Mouse (Mus musculus): ENCODE data around the gene Cuedc2. TPM values are rescaled to one million over a fixed set of nuclear protein-coding genes. Genes with fewer than 3 reads are reported as not detected.
A peak's percentile ranks its signal among the peaks of the same experiment; 100 is the strongest.

Gene Cuedc2
- polyA plus RNA-seq, 1 experiment from 2014 or later = 80.0 TPM

DNA sequence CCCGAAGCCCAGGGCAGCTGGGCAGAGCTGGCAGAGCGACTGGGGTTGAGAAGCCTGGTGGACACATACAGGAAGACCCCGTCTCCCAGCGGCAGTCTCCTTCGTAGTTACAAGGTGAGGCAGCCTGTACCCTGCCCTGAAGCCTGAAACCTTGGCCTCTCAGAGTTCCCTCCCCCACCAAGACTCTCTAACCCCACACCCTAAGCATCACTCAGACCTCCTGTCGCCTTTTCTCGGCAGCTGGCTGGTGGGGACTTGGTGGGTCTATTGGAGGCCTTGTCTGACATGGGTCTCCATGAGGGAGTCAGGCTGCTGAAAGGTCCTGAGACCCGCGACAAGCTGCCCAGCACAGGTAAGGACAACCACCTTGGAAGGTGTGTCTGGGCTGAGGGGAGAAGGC, 27.2 kb downstream of the Cuedc2 start:
- no peak overlapping the region for H3K4me3 ChIP-seq (ENCODE audit: low read depth, low read length)
- no peaks in the 10 kb centered on the region for H3K9me3 ChIP-seq (ENCODE audit: control insufficient read depth)
- H3K4me2 ChIP-seq (replicated peaks; ENCODE audit: low read depth) = no peak overlapping the region
- H3K9ac ChIP-seq (ENCODE audit: low read depth, low read length) = no peak overlapping the region
- H3K27ac ChIP-seq (ENCODE audit: low read depth, low read length) = no peak overlapping the region
- peaks cover 37% of the 10 kb centered on the region for H3K36me3 ChIP-seq (ENCODE audit: control insufficient read depth, insufficient read depth)
- peaks cover 14% of the 10 kb centered on the region for H3K27me3 ChIP-seq (replicated peaks; ENCODE audit: control insufficient read depth, insufficient read depth, low read length)
- 86% methylated on average over 9 of the region's 9 CpGs for WGBS
- no peak for TF ChIP-seq CTCF (IDR thresholded peaks at IDR 0.05; ENCODE audit: low read depth)
- H3K4me1 ChIP-seq (replicated peaks; ENCODE audit: control insufficient read depth, insufficient read depth, low read length) = 0 out of 2 replicates have a peak, but pooled peaks cover 7% of the 10 kb centered on the region
- ATAC-seq = no peak

DNA sequence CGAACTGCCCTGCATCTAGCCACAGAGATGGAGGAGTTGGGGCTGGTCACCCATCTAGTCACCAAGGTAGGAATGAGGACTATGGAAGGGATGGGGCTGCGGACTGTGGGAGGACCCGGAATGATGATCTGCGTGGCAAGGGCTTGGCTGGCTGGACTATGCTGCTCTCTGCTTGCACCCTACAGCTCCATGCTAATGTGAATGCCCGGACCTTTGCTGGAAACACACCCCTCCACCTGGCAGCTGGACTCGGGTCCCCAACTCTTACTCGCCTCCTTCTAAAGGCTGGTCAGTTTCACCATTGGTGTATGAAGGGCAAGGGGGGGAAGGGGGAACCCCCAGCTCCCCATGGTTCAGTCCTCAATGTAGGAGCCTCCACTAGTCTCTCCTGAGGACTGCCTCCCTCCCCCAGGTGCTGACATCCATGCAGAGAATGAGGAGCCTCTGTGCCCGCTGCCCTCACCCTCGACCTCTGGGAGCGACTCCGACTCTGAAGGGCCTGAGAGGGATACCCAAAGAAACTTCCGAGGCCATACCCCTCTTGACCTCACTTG, 28.1 kb downstream of the Cuedc2 start:
- peaks cover 8% of the 10 kb centered on the region; the same call in 1 of the 2 replicates for H3K27me3 ChIP-seq (replicated peaks; ENCODE audit: control insufficient read depth, insufficient read depth, low read length)
- 0 out of 2 replicates have a peak, but pooled peaks cover 7% of the 10 kb centered on the region for H3K4me1 ChIP-seq (replicated peaks; ENCODE audit: control insufficient read depth, insufficient read depth, low read length)
- no peak overlapping the region for H3K27ac ChIP-seq (ENCODE audit: low read depth, low read length)
- no peak for TF ChIP-seq CTCF (IDR thresholded peaks at IDR 0.05; ENCODE audit: low read depth)
- H3K4me2 ChIP-seq (replicated peaks; ENCODE audit: low read depth) = no peak overlapping the region
- WGBS = 88% methylated on average over 12 of the region's 12 CpGs
- peaks cover 37% of the 10 kb centered on the region for H3K36me3 ChIP-seq (ENCODE audit: control insufficient read depth, insufficient read depth)
- ATAC-seq = no peak
- H3K4me3 ChIP-seq (ENCODE audit: low read depth, low read length) = no peak overlapping the region
- H3K9me3 ChIP-seq (ENCODE audit: control insufficient read depth) = no peaks in the 10 kb centered on the region
- H3K9ac ChIP-seq (ENCODE audit: low read depth, low read length) = no peak overlapping the region

DNA sequence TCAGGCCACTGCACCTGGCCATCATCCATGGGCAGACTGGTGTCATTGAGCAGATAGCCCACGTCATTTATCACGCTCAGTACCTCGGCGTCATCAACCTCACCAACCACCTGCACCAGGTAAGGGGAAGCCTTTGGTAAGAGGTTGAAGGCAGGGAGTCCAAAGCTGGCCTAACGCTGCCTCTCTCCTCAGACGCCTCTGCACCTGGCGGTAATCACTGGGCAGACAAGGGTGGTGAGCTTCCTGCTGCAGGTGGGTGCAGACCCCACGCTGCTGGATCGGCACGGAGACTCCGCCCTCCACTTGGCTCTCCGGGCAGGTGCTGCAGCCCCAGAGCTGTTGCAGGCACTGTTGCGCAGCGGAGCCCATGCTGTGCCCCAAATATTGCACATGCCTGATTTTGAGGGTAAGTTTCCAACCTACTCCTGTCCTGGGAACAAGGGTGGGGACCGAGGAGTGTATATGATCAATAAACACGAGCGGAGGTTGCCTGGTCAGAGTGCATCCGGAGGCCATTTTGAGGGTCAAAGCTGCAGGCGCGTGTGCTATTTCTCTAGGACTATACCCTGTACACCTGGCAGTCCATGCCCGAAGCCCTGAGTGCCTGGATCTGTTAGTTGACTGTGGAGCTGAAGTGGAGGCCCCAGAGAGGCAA, 28.7 kb downstream of the Cuedc2 start:
- H3K36me3 ChIP-seq (ENCODE audit: control insufficient read depth, insufficient read depth) = peaks cover 37% of the 10 kb centered on the region
- H3K9me3 ChIP-seq (ENCODE audit: control insufficient read depth) = no peaks in the 10 kb centered on the region
- 77% methylated on average over 21 of the region's 21 CpGs for WGBS
- no peak for ATAC-seq
- TF ChIP-seq CTCF (IDR thresholded peaks at IDR 0.05; ENCODE audit: low read depth) = no peak
- no peak overlapping the region for H3K4me2 ChIP-seq (replicated peaks; ENCODE audit: low read depth)
- H3K27me3 ChIP-seq (replicated peaks; ENCODE audit: control insufficient read depth, insufficient read depth, low read length) = 0 out of 2 replicates have a peak, but pooled peaks cover 8% of the 10 kb centered on the region
- 0 out of 2 replicates have a peak, but pooled peaks cover 7% of the 10 kb centered on the region for H3K4me1 ChIP-seq (replicated peaks; ENCODE audit: control insufficient read depth, insufficient read depth, low read length)
- no peak overlapping the region for H3K4me3 ChIP-seq (ENCODE audit: low read depth, low read length)
- H3K9ac ChIP-seq (ENCODE audit: low read depth, low read length) = no peak overlapping the region
- H3K27ac ChIP-seq (ENCODE audit: low read depth, low read length) = no peak overlapping the region

DNA sequence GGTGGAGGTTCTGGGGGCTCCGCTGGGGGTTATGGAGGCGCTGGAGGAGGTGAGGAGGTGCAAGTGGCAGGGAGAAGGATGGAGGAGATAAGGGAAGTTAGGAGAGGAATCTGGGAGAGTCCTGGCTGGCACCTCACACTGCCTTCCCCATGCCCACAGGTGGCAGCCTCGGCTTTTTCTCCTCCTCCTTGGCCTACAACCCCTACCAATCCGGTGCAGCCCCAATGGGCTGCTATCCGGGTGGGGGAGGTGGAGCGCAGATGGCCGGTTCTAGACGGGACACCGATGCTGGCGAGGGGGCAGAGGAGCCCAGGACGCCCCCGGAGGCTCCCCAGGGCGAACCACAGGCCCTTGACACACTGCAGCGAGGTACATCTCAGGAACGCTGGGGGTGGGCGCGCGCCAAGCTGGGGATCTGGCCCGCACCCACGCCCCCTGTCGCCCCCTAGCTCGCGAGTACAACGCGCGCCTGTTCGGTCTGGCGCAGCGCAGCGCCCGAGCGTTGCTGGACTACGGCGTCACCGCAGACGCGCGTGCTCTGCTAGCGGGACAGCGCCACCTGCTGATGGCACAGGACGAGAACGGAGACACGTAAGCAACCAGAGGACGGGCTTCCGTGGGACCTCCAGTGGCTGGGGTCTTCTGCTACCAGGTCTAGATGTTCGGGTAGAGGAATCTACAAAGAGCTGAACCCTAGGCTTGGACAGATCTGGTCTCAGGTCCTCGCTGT, 29.6 kb downstream of the Cuedc2 start:
- TF ChIP-seq CTCF (IDR thresholded peaks at IDR 0.05; ENCODE audit: low read depth) = peak; percentile 99
- H3K4me3 ChIP-seq (ENCODE audit: low read depth, low read length) = peak overlapping the region; percentile 31
- H3K9ac ChIP-seq (ENCODE audit: low read depth, low read length) = peak overlapping the region; percentile 37; the same call in 1 of the 2 replicates
- no peak overlapping the region for H3K27ac ChIP-seq (ENCODE audit: low read depth, low read length)
- peaks cover 37% of the 10 kb centered on the region for H3K36me3 ChIP-seq (ENCODE audit: control insufficient read depth, insufficient read depth)
- no peak for ATAC-seq
- H3K27me3 ChIP-seq (replicated peaks; ENCODE audit: control insufficient read depth, insufficient read depth, low read length) = 0 out of 2 replicates have a peak, but pooled peaks cover under 1% of the 10 kb centered on the region
- peak overlapping the region; percentile 71 for H3K4me2 ChIP-seq (replicated peaks; ENCODE audit: low read depth)
- 3% methylated on average over 47 of the region's 47 CpGs for WGBS
- no peaks in the 10 kb centered on the region for H3K9me3 ChIP-seq (ENCODE audit: control insufficient read depth)
- H3K4me1 ChIP-seq (replicated peaks; ENCODE audit: control insufficient read depth, insufficient read depth, low read length) = 0 out of 2 replicates have a peak, but pooled peaks cover 7% of the 10 kb centered on the region

DNA sequence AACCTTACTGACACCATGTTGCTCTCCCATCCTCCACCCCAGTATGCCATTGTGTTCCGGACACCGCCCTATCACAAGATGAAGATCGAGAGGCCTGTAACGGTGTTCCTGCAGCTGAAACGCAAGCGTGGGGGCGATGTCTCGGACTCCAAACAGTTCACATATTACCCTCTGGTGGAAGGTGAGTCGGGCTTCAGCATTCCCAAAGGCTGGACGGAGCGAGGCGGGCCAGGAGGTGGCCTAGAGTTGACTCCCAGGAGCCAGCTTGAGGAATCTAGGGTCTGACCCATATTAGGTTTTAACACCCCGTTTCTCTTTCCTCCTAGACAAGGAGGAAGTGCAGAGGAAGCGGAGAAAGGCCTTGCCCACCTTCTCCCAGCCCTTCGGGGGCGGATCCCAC, 30.2 kb downstream of the Cuedc2 start:
- H3K9me3 ChIP-seq (ENCODE audit: control insufficient read depth) = no peaks in the 10 kb centered on the region
- H3K27ac ChIP-seq (ENCODE audit: low read depth, low read length) = no peak overlapping the region
- no peak overlapping the region for H3K4me2 ChIP-seq (replicated peaks; ENCODE audit: low read depth)
- peaks cover 37% of the 10 kb centered on the region for H3K36me3 ChIP-seq (ENCODE audit: control insufficient read depth, insufficient read depth)
- no peak for TF ChIP-seq CTCF (IDR thresholded peaks at IDR 0.05; ENCODE audit: low read depth)
- no peak overlapping the region for H3K4me3 ChIP-seq (ENCODE audit: low read depth, low read length)
- H3K9ac ChIP-seq (ENCODE audit: low read depth, low read length) = no peak overlapping the region
- H3K27me3 ChIP-seq (replicated peaks; ENCODE audit: control insufficient read depth, insufficient read depth, low read length) = no peaks in the 10 kb centered on the region
- WGBS = 84% methylated on average over 16 of the region's 16 CpGs
- no peak for ATAC-seq
- H3K4me1 ChIP-seq (replicated peaks; ENCODE audit: control insufficient read depth, insufficient read depth, low read length) = 0 out of 2 replicates have a peak, but pooled peaks cover 7% of the 10 kb centered on the region

DNA sequence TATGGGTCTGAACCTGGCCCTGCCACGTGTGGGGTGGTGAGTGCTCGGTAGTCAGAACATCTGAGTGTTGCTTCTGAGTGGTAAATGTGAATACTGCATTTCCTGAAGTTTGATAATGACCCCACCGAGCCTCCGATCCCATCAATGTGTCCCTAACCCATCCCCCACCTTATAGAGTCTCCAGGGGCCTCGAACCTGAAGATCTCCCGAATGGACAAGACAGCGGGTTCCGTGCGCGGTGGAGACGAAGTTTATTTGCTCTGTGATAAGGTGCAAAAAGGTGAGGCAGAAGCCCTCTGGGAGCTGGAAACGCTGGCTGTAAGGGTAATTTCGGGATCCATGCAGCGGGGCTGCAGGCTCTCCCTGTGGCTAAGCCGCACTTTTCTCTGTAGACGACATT, 30.7 kb downstream of the Cuedc2 start:
- 87% methylated on average over 16 of the region's 16 CpGs for WGBS
- ATAC-seq = no peak
- Histone ChIP-seq H3K27me3 (replicated peaks; ENCODE audit: control insufficient read depth, insufficient read depth, low read length) (no peaks in the 10 kb centered on the region), H3K4me2 (replicated peaks; ENCODE audit: low read depth) (no peak overlapping the region), H3K4me3 (ENCODE audit: low read depth, low read length) (no peak overlapping the region), H3K36me3 (ENCODE audit: control insufficient read depth, insufficient read depth) (peaks cover 37% of the 10 kb centered on the region), H3K4me1 (replicated peaks; ENCODE audit: control insufficient read depth, insufficient read depth, low read length) (0 out of 2 replicates have a peak, but pooled peaks cover 7% of the 10 kb centered on the region), H3K27ac (ENCODE audit: low read depth, low read length) (no peak overlapping the region), H3K9me3 (ENCODE audit: control insufficient read depth) (no peaks in the 10 kb centered on the region), H3K9ac (ENCODE audit: low read depth, low read length) (no peak overlapping the region)
- no peak for TF ChIP-seq CTCF (IDR thresholded peaks at IDR 0.05; ENCODE audit: low read depth)
